Mouse (Mus musculus) urinary bladder, adult 2 months (tissue): ENCODE results near the gene Gm8439. TPM values are rescaled to one million over a fixed set of nuclear protein-coding genes. Genes with fewer than 3 reads are reported as not detected.
A peak's percentile ranks its signal among the peaks of the same experiment; 100 is the strongest.
"Not testable (repeated sequence)": the region's sequence is repeated elsewhere in the genome, so short reads cannot be mapped to it uniquely, and the experiment has no call there.

Experiments used
- DNase-seq: peaks from one replicate; pipeline ENCODE4 v3.0.0; 2022; ENCODE audit warnings: low spot score
- polyA plus RNA-seq: library from polyadenylated mRNA; depleted of rRNA; stranded (reverse); fragments of >200 nt; gene quantifications from 2 replicates; pipeline ENCODE4 v1.2.3, GENCODE M21; 2012; rRNA removed

The Gm8439 gene
- not detected in 2 replicates for polyA plus RNA-seq

DNA sequence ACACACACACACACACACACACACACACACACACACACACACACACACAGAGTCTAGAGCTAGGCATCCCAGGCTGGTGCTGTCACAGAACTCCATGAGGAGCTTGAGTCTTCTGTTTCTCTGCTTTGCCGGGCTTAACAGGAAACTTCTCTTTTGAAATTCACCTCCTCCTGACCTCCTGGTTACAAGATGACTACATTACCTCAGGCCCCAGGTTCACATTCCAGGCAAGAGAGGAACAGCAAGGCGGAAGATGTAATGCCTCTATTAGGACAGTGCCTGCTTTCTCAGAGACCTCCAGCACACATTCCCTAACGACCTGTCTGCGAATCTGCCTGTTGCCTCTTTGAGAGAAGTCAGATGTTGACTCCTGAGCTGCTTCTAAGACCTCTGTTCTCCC is at the start of gene Gm8439:
Gm8439 (plus strand) TSS at position 301 of the 400 bp plus-strand sequence.
- no peak for DNase-seq

DNA sequence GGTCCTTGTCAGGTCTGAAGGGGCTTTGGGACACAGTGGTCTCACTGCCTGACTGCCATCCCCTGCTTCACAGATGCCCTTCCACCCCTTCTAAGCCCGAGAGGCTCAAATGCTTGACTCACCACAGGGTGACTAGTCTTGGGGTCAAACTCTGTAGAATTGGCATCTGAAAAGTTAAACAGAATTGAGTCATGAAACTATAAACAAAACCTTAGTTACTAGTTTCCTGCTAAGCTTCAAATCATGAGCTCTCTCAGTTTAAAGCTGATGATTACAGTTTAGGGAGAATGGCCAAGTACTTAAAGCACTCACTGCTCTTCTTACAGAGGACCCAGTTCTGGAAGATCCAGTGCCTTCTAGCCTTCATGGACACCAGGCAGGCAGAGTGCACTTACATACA is 43.6 kb upstream of the Gm8439 start:
- no peak for DNase-seq

DNA sequence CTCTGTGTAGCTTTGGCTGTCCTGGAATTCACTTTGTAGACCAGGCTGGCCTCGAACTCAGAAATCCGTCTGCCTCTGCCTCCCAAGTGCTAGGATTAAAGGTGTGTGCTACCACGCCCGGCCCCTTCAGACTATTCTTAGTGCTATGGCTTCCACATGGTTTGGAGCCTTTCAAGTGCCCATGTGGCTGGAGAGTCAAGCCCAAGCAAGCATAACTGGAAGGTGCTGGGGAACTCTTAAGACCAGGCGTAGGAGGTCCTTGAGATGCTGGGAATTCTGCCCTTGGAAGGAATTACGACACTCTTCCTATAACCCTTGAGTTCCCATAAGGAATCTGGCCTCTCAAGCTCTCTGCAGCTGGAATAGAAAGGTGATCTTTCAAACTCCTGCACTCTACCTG is 32.0 kb upstream of the Gm8439 start:
- no peak for DNase-seq

DNA sequence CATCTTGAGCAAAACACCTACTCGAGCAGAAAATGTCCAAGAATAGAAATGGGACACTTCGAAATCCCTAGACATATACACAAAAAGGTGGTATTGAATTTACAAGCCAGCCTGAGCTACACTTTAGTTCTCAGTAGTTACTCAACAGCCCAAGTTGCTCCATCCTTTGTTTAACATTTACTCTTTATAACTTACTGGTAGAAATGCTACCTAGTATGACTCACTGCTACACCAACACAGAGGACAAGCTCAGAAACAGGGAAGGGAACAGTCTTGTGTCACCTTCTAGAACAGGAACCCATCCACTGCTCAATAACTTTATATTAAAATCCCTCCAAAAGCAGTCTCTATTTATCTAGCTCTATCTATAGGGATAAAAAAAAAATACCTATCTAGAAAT is 22.8 kb upstream of the Gm8439 start:
- no peak for DNase-seq

DNA sequence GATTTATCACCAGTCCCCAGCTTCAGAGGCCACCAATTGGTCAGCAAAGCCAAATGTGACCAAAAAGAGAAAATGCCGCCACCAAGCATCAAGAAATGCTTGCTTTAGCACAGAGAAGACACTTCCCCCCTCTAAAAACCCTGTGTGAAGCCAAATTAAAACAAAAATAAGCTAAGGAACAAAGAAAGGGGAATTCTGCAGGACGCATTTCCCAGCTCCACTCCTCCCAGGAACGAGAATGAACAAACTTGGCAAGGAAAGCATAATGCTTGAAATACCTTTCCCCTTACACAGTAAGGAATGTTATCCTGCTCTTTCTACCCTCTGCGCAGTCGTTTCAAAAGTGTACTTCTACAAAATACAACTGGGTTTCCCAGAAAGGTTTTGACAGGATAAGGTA is 20.5 kb upstream of the Gm8439 start:
- no peak for DNase-seq

DNA sequence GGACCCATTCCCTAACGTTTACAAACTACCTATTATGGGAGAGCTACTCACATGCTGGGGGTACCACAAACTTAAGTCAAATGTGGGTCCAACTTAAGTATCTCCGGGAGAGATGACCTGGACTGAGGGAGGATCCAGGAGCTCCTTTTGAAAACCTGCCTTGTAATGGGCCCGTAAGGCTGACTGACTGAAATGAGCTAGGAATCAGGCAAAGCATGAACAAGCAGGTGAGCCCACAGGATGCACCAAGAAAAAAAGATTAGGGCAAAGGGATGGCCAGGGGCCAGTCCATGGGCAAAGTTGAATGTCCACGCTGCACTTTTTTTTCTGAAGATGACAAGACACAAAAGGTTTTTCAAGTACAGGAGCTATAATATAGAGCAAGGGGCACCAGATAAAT is 19.5 kb upstream of the Gm8439 start:
- no peak for DNase-seq

DNA sequence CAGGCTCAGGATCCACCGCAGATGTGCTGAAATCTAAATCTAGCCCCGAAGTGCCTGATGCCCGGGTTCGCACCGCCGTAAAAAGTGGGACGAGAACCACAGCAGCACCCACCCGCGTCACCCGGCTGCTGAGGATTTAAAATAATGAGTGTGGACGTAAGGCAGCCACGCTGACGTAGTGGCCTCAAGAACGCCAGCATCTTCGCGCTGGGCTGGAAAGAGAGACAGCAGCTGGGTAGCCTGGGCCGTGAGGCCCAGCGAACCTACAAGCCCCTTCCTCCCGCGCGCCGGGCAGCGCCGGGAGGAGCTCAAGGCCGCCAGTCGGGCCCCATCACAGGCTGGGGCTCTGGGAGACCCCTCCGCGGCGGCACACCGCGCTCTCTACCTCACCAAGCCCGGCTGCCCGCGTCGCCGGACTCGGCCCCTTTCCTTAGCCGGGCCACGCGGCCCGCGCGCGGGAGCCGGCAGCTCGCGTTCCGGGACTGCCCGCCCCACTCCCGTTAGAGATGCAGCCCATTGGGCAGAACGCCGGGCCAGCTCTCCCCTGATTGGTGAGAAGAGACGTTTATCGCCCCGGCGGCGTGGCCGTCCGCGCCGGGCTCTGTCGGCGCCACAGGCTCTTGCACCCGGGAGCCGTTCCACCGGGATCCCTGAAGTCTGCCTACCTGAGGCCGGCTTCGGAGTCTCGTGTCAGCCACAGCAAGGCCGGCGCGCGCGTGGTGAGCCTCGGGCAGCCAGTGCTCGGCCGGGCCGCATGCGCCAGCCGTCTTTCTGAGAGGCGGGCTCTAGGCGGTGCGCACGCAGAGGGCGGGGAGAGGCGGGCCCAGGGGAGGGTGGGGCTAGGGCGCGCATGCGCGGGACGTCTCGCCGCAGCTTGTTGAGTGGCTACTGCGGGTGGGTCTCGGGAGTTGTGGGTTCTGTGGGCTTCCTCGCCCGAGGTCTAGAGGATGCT is 18.8 kb upstream of the Gm8439 start, which contains the start of gene Ctps:
Ctps (minus strand) TSS at position 791 of the 952 bp plus-strand sequence.
- DNase-seq = peak; percentile 97

DNA sequence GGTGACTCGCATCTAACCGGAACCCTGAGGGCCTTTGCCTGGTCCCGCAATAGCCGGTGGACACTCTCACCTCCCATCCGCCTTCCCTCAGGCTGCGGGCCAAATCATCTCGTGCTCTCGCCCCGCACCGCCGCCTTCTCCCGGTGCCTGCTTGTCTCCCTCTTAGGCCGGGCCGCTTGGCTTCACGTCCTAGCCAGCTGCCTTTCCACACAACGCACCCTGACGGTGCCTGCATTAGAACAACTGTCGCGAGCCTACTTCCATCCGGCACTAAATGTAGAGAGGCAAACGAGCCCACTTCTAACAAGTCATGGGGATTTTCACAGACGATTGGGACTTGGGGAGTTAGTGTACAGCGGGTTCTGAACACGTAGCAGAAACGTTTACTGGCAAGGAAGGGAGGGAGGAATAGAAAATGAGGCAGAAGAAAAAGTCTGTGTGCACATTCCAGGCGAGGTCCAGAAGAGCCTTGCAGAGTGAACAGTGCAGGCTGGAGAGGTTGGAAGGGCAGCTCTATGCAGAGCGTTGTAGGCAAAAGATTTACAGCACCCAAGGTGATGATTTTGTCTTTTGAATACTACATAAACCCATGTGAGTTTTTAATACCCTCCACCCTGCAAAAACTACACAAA is 18.0 kb upstream of the Gm8439 start:
- DNase-seq = no peak

DNA sequence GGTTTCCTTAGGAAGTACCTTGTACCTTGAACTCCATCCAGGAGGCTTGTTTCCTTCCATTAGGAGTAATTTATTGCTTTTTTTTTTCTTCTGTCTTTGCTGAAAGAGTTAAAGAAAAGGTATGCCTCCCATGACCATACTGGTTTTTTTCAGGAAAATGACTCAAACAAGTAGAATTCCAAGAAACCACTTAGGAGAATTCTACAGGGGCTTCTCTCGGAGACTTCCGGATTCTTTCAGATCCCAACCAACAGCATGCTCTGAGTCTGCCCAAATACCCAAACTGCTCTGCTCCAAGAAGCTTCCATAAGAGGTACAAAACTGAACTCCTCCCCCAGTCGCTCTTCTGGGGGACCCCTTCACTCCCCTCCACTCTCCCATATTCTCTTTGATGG is 17.5 kb upstream of the Gm8439 start:
- no peak for DNase-seq

DNA sequence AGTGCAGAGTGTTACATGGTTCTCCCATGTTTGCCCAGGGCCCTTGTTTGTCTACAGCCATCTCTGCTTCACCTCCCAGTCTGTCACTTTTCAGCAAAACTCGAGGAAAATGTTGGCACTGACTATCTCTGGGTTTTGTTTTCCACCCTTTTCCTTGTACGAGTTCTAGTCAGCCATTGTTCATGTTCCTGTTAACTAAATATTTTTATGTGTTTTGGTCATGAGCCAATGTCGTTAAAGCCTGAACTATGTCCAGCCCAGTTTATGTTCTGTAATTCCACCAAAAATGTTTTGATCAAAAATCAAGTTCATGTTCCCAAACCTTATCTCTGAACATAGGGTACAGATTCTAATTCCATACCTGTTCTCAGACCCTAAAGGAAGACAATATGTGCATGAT is 16.9 kb upstream of the Gm8439 start:
- DNase-seq = no peak

DNA sequence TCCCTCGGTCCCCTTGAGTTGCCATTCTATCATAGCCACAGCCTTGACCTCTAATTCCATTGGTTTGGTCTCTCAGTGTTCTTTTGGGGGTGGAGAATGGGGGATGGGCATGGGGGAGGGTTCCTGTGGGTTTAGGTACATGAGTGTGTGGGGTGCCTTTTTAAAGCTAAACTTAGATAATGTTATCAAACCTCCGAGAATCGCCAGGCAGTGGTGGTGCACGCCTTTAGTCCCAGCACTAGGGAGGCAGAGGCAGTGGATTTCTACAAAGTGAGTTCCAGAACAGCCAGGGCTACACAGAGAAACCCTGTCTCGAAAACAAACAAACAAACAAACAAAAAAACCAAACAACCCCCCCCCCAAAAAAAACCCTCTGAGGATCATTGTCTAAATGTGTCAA is 7.7 kb upstream of the Gm8439 start:
- no peak for DNase-seq

DNA sequence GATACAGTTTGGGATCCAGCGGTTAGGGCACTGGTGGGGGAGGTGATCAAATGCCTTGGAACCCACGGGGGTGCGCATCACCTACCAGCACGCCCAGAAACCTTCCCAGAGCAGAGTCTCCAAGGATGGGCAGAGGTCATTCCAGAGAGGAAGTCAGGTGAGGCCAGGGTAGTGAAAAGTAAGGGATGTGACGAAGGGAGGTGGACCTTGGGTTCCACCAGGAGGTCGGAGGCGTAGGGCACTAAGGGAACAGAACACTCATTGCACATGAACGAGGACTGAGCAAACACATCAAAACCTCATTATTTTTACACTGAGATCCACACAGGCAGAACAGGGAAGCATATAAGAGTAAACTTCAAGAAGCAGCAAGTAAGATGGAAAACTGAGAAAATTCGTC is 6.8 kb upstream of the Gm8439 start:
- no peak for DNase-seq

DNA sequence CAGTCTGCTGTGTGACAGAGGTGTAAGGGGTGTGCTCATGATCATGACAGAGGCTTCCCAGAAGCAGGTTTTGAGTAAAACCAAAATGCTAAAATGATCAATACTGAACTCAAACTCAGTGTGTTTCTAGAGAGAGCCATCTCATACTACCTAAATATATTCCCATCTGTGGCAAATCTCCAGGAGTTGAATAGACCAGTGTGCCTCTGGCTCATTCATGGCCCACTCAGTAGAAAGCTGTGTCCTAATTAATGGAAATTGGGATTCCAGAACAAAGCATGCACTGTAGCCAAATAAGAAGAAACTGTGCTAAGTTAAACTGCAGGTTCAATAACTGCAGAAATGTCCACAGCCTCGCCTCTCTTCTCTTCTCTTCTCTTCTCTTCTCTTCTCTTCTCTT is 1.6 kb upstream of the Gm8439 start:
- DNase-seq = no peak

DNA sequence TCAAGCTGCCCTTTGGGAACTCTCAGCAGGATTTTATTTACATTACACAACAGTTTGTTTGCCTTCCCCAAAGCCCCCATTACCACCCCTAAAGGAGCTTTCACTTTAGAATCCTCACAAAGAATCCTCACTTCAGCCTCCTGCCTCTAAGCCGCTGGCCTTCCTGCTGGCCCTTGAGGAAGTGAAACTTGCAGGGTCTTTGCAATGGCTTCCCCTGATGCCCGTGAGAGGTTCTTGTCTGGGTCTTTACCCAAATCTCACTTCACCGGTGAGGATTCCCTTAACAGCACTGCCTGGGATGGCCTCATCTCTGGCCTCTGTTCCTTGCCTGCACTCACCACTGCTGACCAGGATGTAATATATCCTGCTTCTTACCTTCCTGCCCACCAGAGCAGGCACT is 525 bp downstream of the Gm8439 start:
- DNase-seq = no peak

DNA sequence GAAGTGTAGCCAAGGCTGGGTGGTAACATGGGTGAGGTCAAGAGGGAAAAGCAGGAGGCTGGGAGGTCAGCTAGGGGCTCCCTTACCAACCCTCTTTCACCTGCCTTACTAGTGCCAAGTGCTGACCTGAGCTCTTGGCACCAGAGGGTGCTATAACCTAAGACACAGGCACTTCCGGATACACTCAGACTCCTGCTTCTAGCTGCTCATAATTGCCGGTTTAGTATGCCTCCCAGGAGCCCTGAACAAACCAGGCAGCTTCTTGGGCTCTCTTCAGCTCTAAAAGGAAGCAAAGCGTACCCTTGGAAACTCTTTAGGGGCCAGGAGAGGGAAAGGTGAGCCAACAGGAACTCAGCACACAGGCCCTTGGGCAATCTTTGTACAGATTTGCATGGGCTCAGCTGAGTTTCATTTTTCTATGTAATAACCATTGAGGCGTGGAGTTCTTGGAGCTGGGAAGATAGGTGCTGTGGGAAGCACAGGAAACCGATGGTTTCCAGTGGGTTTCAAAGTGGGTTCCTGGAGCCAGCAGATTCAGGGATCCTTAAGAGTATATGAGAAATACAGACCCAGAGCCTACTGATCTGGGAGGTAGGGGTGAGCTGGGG is 1.4 kb downstream of the Gm8439 start:
- DNase-seq = peak; percentile 23

DNA sequence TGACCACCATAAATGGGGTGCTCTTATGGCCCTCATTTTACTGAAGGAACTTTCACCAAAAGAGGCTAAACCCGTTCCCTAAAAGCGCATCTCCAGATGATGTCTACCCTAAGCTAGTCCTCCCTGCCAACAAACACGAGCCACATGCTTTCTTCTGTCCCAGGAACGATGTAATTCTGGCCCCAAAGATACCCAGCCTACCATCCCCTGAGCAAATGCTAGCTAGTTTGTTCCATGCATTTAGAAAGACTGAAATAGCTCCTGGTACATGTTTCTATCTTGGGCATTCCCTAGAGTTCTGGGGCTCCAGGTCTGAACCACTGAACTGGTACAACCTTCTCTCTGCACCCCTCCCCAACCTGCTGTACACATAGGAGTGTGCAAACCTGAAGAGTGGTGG is 2.4 kb downstream of the Gm8439 start:
- no peak for DNase-seq

DNA sequence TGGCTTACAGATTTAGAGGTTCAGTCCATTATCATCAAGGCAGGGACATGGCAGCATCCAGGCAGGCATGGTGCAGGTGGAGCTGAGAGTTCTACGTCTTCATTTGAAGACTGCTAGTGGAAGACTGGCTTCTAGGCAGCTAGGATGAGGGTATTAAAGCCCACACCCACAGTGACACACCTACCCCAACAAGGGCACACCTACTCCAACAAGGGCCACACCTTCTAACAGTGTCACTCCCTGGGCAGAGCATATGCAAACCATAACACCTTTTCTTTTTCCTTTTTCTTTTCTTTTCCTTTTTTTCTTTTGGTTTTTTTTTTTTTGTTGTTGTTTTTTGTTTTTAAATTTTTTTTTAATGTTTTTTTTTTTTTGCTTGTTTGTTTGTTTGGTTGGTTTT is 7.7 kb downstream of the Gm8439 start:
- DNase-seq = not testable (repeated sequence)

DNA sequence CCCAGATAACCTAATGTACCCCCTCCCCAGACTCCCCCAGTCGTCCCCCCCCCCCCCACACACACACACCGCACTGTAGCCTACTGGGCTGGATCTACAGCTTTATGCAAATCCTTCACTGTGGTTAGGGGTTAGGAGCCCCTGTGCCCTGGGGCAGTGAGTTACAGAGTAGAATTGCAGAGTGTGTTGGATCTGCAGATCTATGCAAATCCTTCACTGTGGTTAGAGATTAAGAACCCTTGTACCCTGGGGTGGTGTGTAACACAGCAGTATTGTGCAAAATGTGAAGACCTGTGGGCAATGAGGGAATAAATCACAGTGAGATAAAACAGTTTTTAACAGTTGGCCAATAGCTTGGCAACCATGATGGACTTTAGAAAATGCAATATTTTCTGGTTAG is 10.4 kb downstream of the Gm8439 start:
- DNase-seq = no peak

DNA sequence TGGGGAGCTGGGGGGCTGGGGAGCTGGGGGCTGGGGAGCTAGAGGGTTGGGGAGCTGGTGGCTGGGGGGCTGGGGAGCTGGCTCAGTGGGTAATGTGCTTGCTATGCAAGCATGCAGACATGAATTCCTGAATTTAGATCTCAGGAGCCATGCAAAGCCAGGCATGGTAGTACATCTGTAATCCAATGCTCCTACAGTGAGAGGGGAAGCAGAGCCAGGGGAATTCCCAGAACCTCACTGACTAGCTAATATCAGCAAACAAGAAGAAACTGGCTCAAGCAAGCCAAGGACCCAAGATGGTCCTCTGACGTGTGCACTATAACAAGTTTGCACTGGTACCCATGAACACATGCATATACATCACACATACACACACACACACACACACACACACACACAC is 13.2 kb downstream of the Gm8439 start:
- DNase-seq = no peak

DNA sequence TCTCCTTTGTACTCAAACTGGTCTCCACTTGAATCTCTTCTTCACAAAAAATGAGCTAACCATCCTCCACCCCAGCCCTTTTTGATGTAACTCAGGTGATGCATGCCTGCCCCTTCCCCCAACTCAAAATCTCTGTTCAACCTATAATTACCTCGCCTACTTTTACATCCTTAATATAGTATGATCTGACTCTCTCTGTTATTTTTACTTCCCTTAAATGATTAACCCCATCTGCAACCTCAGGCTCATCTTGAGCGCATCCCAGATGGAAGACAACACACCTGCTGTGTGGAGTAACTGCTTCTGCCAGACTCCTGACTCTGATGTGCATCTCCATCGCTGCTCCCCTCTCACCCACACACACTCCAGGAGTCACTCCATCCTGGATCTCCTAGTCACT is 14.1 kb downstream of the Gm8439 start:
- no peak for DNase-seq

DNA sequence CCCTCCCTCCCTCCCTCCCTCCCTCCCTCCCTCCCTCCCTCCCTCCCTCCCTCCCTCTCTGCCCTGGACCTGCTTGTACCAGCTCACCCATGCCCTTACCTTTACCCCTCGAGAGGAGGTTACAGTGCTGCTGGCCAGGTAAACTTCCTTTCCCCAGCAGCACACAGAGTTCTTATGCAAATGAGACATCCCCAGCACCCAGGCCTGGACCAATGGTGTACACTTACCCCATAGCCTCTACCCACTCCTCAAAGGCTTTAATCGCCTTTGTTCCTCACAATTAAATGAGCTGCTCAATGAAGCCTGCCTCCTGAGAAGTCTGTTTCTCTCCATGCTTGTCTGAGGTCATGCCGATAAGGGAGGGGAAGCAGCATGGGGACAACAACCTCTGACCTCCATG is 18.4 kb downstream of the Gm8439 start:
- no peak for DNase-seq

DNA sequence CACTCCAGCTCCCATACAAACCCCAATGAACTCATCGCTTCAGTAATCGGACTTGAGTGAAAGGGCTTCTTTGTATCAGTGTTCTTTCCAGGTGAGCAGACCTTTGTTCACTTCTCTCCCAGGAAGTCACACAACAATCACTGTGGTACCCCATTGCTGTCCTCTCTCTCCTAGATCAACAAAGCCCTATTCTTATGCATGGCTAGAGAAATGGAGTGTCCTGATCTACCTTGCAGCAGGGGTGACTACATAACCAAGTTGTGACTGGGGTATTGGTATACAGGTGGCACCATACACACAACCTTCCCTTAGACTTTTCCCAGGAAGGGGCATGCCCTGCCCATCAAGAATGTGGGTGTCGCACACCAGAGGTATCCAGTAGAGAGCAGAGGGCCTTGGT is 22.5 kb downstream of the Gm8439 start:
- no peak for DNase-seq
